Mouse (Mus musculus): ENCODE measurements around the gene Fsd2.

- TF ChIP-seq CTCF (IDR thresholded peaks at IDR 0.05 in 2 of 3, conservative IDR thresholded peaks at IDR 0.05 in 1 of 3; ENCODE audit: control insufficient read depth in 1 of 3, insufficient read depth in 1 of 3, low read depth in 2 of 3, low read length in 3 of 3, poor library complexity in 1 of 3, severe bottlenecking in 1 of 3) = no peak
- TF ChIP-seq EP300 (IDR thresholded peaks at IDR 0.05; ENCODE audit: low read depth in 1 of 2, low read length in 2 of 2) = no peak
- TF ChIP-seq ZMIZ1 (IDR thresholded peaks at IDR 0.05; ENCODE audit: low read depth, low read length) = no peak
- TF ChIP-seq ELF1 (IDR thresholded peaks at IDR 0.05; ENCODE audit: low read depth, low read length) = no peak
- no peak for TF ChIP-seq POLR2A (IDR thresholded peaks at IDR 0.05; ENCODE audit: control insufficient read depth in 1 of 2, insufficient read depth in 1 of 2, low read depth in 1 of 2, low read length in 2 of 2, poor library complexity in 1 of 2)
- TF ChIP-seq USF1 (IDR thresholded peaks at IDR 0.05; ENCODE audit: low read depth, low read length) = no peak
- no peak for TF ChIP-seq MYB (IDR thresholded peaks at IDR 0.05; ENCODE audit: low read depth, low read length)
- no peak for TF ChIP-seq USF2 (IDR thresholded peaks at IDR 0.05; ENCODE audit: borderline replicate concordance in 1 of 2, insufficient read depth in 1 of 2, low read depth in 1 of 2, low read length in 2 of 2)
- TF ChIP-seq ZC3H11A (IDR thresholded peaks at IDR 0.05; ENCODE audit: low read depth, low read length) = no peak
These were observed 1.2 kb downstream of the Fsd2 start for GRCm38 (mm10) chr7:81565381-81566055.

All from MEL (cell line).